Mouse (Mus musculus) ovary, postnatal 14 days (tissue): ENCODE results near the gene Hoxc11.

Experiments
- DNase-seq: peaks from one replicate; pipeline ENCODE4 v3.0.0; 2022; ENCODE audit warnings: low spot score

The Hoxc11 gene

GRCm38 (mm10) chr15:102984925-102985324 is 30.7 kb downstream of the Hoxc11 start:
- DNase-seq, result no peak

GRCm38 (mm10) chr15:102987124-102987833 is 33.1 kb downstream of the Hoxc11 start:
- peak; percentile 99 for DNase-seq

- DNase-seq, result no peak
Observed at GRCm38 (mm10) chr15:102988078-102988477, 33.9 kb downstream of the Hoxc11 start.

- no peak for DNase-seq
Observed at GRCm38 (mm10) chr15:102990461-102991397, 36.5 kb downstream of the Hoxc11 start, which contains the start of gene Hoxc8. Gene Hoxc8, plus strand, starts transcription at chr15:102990607.

GRCm38 (mm10) chr15:102991782-102992181 is 37.6 kb downstream of the Hoxc11 start:
- no peak for DNase-seq

GRCm38 (mm10) chr15:102992206-102992605 is 38.0 kb downstream of the Hoxc11 start:
- no peak for DNase-seq

- no peak for DNase-seq
Observed at GRCm38 (mm10) chr15:102992863-102993262, 38.6 kb downstream of the Hoxc11 start.

GRCm38 (mm10) chr15:102996548-102996947 is 42.3 kb downstream of the Hoxc11 start:
- no peak for DNase-seq

- DNase-seq, result no peak
Observed at GRCm38 (mm10) chr15:102997431-102997830, 43.2 kb downstream of the Hoxc11 start.

GRCm38 (mm10) chr15:102997939-102998355 is 43.7 kb downstream of the Hoxc11 start, which contains the start of gene Hoxc6:
Gene Hoxc6, plus strand, starts transcription at chr15:102998257.
- DNase-seq, result no peak

GRCm38 (mm10) chr15:102998608-102999182 is 44.5 kb downstream of the Hoxc11 start:
- no peak for DNase-seq

- peak; percentile 73 for DNase-seq
Observed at GRCm38 (mm10) chr15:102999183-102999831, 45.1 kb downstream of the Hoxc11 start.

GRCm38 (mm10) chr15:102999955-103000354 is 45.7 kb downstream of the Hoxc11 start:
- DNase-seq, result no peak

- no peak for DNase-seq
Observed at GRCm38 (mm10) chr15:103000501-103000901, 46.3 kb downstream of the Hoxc11 start.

GRCm38 (mm10) chr15:103001370-103001769 is 47.1 kb downstream of the Hoxc11 start:
- no peak for DNase-seq

- no peak for DNase-seq
Observed at GRCm38 (mm10) chr15:103002156-103002555, 47.9 kb downstream of the Hoxc11 start.

- DNase-seq, result no peak
Observed at GRCm38 (mm10) chr15:103002821-103003448, 48.7 kb downstream of the Hoxc11 start.

GRCm38 (mm10) chr15:103005308-103005707 is 51.1 kb downstream of the Hoxc11 start:
- no peak for DNase-seq

GRCm38 (mm10) chr15:103005797-103006196 is 51.6 kb downstream of the Hoxc11 start:
- DNase-seq, result no peak

- no peak for DNase-seq
Observed at GRCm38 (mm10) chr15:103006326-103006725, 52.1 kb downstream of the Hoxc11 start.
